Mouse (Mus musculus) natural killer cell, adult 2 months (primary cell): ENCODE results near the gene Nup210.
A peak's percentile ranks its signal among the peaks of the same experiment; 100 is the strongest.

Source experiments
- DNase-seq, 2 experiments: peaks; one replicate each; pipeline ENCODE4 v3.0.0; 2022; ENCODE audit warnings: low spot score in 2 of 2

The Nup210 gene

DNA sequence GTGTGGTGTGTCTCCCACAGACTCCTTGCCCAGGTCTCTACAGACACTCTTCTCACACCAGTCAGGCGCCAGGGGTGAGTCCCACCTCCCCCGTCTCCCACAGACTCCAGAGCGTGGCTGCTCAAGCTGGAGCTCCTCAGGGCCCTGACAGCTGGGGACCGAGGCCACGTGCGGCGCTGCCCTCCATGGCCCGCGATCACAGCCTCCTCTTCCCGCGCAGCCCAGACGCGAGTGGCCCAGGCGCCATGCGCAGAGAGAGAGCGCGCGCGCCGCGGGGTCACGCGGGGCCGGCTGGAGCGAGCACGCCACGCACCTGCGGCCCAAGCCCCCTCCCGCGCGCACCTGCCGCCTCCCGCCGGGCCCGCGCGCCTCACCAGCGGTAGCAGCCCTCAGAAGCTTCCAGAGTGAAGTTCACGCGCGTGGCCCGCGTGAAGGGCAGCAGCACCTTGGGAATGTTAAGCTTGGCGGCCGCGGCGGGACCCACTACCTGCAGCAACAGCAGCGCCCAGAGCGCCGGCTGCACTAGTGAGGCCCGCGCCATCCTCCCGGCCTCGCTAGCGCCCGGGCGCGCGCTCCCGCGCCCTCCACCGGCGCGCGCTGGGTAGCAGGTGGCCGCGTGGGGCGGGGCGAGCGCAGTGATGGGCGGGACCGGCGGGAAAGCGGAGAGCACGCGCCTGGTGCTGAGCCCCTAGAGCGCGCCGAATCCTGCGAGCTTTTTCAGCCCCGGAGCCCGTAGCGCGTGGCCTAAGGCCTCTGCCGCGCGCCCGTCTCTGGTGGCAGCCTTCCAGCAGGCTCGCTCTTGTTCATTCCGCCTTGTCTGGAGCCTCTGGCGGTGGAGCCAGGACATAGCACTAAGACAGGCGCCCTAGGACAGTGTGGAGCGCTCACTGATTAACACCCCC, at the start of gene Nup210:
TSS of gene Nup210 (minus strand) at position 586 of the 902 bp plus-strand sequence.
- peak; percentile 82 to 90 for DNase-seq

- DNase-seq = peak; percentile 24 to 37
These were observed 48.6 kb upstream of the Nup210 start for GRCm38 (mm10) chr6:91165210-91165609.

GRCm38 (mm10) chr6:91164584-91164983, 48.0 kb upstream of the Nup210 start:
- no peak for DNase-seq

- DNase-seq = no peak
These were observed 46.7 kb upstream of the Nup210 start for GRCm38 (mm10) chr6:91163195-91163911.

GRCm38 (mm10) chr6:91162314-91162713, 45.7 kb upstream of the Nup210 start:
- DNase-seq = no peak

GRCm38 (mm10) chr6:91161506-91162235, 45.0 kb upstream of the Nup210 start:
- DNase-seq = no peak

- no peak for DNase-seq
These were observed 44.3 kb upstream of the Nup210 start for GRCm38 (mm10) chr6:91160976-91161375.

GRCm38 (mm10) chr6:91160399-91160798, 43.8 kb upstream of the Nup210 start:
- no peak for DNase-seq

- DNase-seq = no peak
These were observed 42.4 kb upstream of the Nup210 start for GRCm38 (mm10) chr6:91159047-91159446.

GRCm38 (mm10) chr6:91157237-91157570, 40.6 kb upstream of the Nup210 start:
- no peak for DNase-seq

- DNase-seq = peak; percentile 70
These were observed 40.1 kb upstream of the Nup210 start, which contains the start of gene Hdac11 for GRCm38 (mm10) chr6:91156554-91157236. Gene Hdac11, plus strand, starts transcription at chr6:91156665.

GRCm38 (mm10) chr6:91156062-91156461, 39.4 kb upstream of the Nup210 start:
- no peak for DNase-seq

GRCm38 (mm10) chr6:91155286-91155685, 38.7 kb upstream of the Nup210 start:
- no peak for DNase-seq

DNA sequence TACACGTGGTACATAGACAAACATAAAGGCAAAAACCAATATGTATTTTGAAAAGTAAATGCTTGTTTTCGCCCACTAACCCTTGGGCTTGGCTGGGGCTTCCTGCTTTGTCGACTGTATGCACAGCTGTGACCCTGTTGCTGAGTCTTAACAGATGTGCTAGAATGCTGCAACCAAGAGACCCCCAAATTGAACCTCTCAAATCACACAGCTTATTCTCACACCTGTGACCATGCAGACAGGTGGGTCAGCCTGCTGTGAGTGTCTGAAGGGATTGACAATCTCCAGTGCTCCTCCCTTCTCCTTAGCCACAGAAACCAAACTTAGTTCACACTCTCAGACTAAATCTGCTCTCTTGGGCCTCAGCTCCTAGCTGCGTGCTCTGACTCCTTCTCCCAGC, 38.1 kb upstream of the Nup210 start:
- no peak for DNase-seq

- DNase-seq = peak; percentile 10 to 16
These were observed 37.0 kb upstream of the Nup210 start for GRCm38 (mm10) chr6:91153549-91154064.

GRCm38 (mm10) chr6:91152892-91153548, 36.4 kb upstream of the Nup210 start:
- no peak for DNase-seq

DNA sequence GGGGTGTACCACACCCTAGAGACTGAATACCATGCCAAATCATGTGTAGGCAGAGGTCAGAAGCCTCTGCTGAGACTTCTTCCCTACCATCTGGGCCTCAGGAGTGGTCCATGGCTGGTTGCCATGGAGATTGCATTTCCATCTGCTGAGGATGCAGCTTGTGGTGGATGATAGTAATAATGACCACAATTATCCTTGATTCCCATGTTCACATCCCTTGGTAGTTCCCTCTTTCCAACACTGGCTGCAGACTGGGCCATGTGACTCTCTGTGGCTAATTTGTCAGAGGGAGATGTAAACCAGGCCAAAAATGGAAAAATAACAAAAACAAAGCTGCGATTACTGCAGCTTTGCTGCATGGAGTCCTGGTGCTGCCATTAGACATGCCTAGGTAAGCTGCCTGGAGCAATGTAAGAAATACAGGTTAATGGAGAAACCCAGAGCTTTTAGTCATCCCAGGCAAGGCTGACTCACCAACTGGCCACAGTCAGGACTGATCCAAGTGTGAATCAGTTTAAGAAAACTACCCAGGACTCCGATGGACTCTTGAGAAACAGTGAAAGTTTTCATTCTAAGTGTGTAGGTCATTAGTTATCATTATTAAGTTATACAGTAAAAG, 30.6 kb upstream of the Nup210 start:
- no peak for DNase-seq

- no peak for DNase-seq
These were observed 30.0 kb upstream of the Nup210 start for GRCm38 (mm10) chr6:91146443-91147151.

DNA sequence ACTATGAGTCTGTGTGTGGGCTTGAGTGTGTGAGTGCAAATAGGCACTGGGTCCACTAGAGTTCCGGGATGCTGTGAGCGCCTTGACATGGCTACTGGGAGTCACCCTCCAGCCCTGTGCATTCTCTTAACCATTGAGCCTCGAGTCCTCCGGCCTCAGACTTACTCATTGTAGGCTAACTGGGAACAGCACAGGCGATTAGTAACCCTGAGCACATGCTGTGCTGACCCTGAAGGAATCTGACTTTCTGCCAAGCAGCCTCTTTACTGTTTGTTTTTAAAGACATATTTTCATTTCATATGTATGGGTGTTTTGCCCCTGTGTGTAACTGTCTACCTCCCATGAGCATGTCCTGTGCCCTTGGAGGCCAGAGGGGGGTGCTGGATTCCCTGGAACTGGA, 28.9 kb upstream of the Nup210 start:
- no peak for DNase-seq

GRCm38 (mm10) chr6:91145056-91145455, 28.4 kb upstream of the Nup210 start:
- no peak for DNase-seq
